Mouse (Mus musculus) spleen, postnatal 4 days (tissue): ENCODE data around the gene Xpr1.

Source experiments
- DNase-seq, 2 experiments: peaks; one replicate each; pipeline ENCODE4 v3.0.0; 2022; ENCODE audit warnings: low spot score in 2 of 2

The Xpr1 gene

DNA sequence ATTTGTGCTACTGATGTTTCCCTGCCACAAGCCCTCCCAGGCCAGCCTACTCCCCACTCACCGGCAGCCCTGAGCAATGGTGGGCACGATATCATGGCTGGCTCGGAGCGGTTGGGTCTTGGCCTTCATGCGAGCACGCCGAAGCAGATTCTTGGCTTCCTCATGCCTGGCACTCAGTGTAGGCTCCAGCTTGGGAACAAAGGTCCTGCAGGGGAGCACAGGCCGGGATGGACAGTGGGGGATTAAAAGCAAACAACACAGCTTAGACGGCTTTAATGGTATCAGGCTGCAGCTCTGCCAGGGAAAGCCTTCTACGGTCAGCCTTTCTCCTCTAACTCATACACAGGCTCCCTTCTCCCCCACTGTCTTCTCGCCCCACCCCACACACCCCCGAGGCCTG lies 184.8 kb downstream of the Xpr1 start:
- DNase-seq, result no peak

DNA sequence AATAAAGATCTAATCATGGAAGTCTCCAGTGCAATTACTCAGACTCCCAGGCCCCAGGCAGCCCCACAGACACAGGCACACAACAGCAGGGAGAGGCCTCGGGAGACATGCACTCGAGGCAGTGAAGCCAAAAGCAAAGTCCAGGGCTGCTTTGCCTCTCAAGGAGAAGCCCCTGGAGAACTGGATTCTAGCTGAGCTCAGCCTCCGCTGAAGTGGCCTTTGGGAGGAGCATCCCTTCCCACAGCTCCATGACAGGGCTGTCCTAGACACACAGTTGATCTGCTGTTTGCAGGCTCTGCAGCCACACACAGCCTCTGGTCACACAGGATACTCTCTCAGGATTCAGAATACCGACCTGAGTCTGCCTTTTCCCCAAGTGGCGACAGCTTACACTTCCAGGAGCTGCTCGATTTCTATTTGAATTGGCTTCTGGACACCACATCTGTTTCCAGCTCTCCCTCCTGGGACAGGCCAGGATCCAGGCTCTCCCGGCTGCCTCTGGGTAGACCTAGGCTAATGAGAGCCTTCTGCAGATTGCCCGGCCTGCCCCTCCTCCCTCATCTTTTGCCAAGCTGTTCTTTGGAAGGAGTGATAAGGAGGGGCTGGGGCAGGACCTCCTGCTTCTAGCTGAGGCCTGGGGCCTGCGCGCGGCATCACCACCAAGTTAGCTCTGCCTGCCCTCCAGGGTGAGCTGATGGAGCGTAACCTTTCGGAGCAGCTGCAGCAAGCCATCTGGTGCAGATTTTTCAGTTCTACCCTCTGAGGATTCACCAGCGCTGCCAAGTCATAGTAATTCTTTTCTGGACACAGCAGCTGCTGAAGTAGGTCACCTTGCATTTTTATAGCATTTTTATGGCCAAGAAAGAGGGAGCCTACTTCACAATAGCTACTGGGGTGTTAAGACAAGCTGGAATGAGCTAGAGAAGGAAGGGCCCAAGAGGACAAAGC lies 187.5 kb downstream of the Xpr1 start:
- DNase-seq, result no peak
